9 mouse cellular contexts compared by ENCODE assay signal in the genomic region with DNA sequence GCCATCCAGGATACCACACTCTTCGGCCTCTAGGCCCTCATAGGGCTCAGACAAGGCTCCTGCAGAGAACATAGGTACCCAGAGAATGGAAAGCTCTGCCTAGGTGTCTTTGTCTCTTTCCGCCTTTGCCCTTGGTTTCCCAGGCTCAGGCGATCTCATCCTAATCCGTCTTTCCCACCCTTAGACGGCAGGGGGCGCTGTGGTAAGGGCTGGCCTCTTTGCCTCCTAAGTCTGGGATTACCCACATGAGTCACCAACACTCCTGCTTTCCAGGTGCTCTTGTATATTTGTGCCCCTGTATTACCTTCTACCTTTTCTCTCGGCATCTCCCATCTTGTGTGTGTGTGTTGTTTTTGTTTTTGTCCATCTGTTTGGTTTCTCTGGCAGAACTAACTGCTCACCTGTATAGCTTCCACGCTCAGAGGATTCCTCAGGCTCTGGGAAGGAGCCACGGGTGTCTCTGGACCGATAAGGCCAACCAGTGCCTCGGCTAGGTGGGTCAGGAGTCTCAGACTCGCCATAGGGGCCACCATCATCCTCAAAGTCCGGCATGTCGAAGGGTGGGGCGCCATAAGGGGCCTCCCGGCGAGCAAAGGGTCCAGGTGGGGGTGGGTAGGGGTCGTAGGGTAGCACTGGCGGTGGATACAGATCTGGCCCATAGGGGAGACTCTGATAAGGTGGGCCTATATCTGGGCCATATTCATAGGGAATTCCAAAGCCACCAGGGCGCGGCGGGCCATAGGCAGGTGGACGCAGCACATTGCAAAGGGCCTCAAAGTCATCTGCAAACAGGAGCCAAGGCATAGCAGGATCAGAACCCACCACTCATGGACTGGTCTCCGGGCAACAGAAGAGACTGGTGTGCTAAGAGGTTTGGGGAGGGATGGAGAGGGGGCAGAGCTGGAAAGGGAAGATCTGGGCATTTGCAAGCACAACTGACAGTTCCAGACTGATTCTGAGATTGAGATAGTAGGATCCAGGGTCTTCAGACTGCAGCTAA. TPM values are rescaled to one million over a fixed set of nuclear protein-coding genes. Genes with fewer than 3 reads are reported as not detected.
DNase-seq lines count a peak whose midpoint lies in the region; ATAC-seq lines count a peak whose summit lies in the region.
"Had no signal": no experiment of that assay in that cellular context is flagged by ENCODE, and none has a peak within 500 bp of the region (broad histone marks: within the 10 kb centered on the region; RNA-seq: fewer than 3 reads in every experiment).

No protein-coding gene starts in this region.

- H3K4me3 ChIP-seq in heart, embryonic 10.5 days = no peak overlapping the region
- H3K4me3 ChIP-seq in neural tube, embryonic 15.5 days (replicated peaks) = no peak overlapping the region
- no peak overlapping the region for H3K4me3 ChIP-seq in forebrain, embryonic 10.5 days

- intact Hi-C loops in heart, postnatal 14 days (cut with DNase I) = no loop called here

- no peaks in the 10 kb centered on the region for H3K36me3 ChIP-seq in heart, embryonic 10.5 days
- no peaks in the 10 kb centered on the region for H3K36me3 ChIP-seq in neural tube, embryonic 15.5 days
- no peaks in the 10 kb centered on the region for H3K36me3 ChIP-seq in forebrain, embryonic 10.5 days (replicated peaks)

- peaks cover 74% of the 10 kb centered on the region for H3K27me3 ChIP-seq in heart, embryonic 10.5 days (ENCODE audit: insufficient read depth, poor library complexity, severe bottlenecking)
- peaks cover 15% of the 10 kb centered on the region for H3K27me3 ChIP-seq in neural tube, embryonic 15.5 days (replicated peaks)
- H3K27me3 ChIP-seq in forebrain, embryonic 10.5 days (ENCODE audit: poor library complexity, severe bottlenecking) = peaks cover 44% of the 10 kb centered on the region

- peak; percentile 63 to 74 for DNase-seq in heart, postnatal 14 days
- DNase-seq in heart, embryonic 10.5 days (ENCODE audit: low spot score) = no peak
- peak; percentile 43 for DNase-seq in neural tube, embryonic 10.5 days (ENCODE audit: extremely low spot score, low spot score)
- peak; percentile 80 for DNase-seq in testis, postnatal 10 days (ENCODE audit: low spot score)
- no peak for DNase-seq in forebrain, embryonic 10.5 days (ENCODE audit: extremely low spot score, low spot score)

- 70% methylated on average over 24 of the region's 24 CpGs for WGBS in heart, embryonic 10.5 days
- 78% methylated on average over 24 of the region's 24 CpGs for whole genome bisulfite sequencing in neural tube, embryonic 15.5 days
- WGBS in forebrain, embryonic 10.5 days = 76% methylated on average over 24 of the region's 24 CpGs

- H3K27ac ChIP-seq in heart, embryonic 10.5 days = no peak overlapping the region
- no peak overlapping the region for H3K27ac ChIP-seq in neural tube, embryonic 15.5 days (replicated peaks)
- H3K27ac ChIP-seq in forebrain, embryonic 10.5 days = no peak overlapping the region

- H3K9me3 ChIP-seq in heart, embryonic 10.5 days = no peaks in the 10 kb centered on the region
- no peaks in the 10 kb centered on the region for H3K9me3 ChIP-seq in neural tube, embryonic 15.5 days (replicated peaks)
- H3K9me3 ChIP-seq in forebrain, embryonic 10.5 days = no peaks in the 10 kb centered on the region

- no peak for ATAC-seq in neural tube, embryonic 15.5 days (ENCODE audit: low FRiP score)
- ATAC-seq in common myeloid progenitor, adult 5-6 weeks (replicated peaks; ENCODE audit: low read depth, poor library complexity, severe bottlenecking) = 0 out of 2 replicates have a peak, but pooled peaks have one; percentile 24
- no peak for ATAC-seq in activated CD4-positive, CD25-positive, alpha-beta regulatory T cell, adult 4 months

- no peak overlapping the region for H3K4me2 ChIP-seq in neural tube, embryonic 15.5 days

- H3K4me1 ChIP-seq in heart, embryonic 10.5 days = peaks cover 16% of the 10 kb centered on the region
- peaks cover 11% of the 10 kb centered on the region for H3K4me1 ChIP-seq in neural tube, embryonic 15.5 days
- H3K4me1 ChIP-seq in forebrain, embryonic 10.5 days = peaks cover 25% of the 10 kb centered on the region

- no peak overlapping the region for H3K9ac ChIP-seq in neural tube, embryonic 15.5 days (replicated peaks)

RNA-seq across cellular contexts. Expression of a gene that starts 31.0 kb away (rescaled TPM):
- total RNA-seq in heart, postnatal 14 days (2021) = 100 to 1,000 TPM; 354 to 358 TPM
- polyA plus RNA-seq in heart, embryonic 10.5 days (2016; fragmentation: Nextera tagmentation; extraction: Ambion mirVana) = 19.2 and 23.6 TPM in 2 replicates
- 10.7 and 17.8 TPM in 2 replicates for polyA plus RNA-seq in neural tube, embryonic 15.5 days (2015; fragmentation: Nextera tagmentation; extraction: Ambion mirVana)
- 0.44 TPM in 1 of 2 replicates, not detected in the other for total RNA-seq in common myeloid progenitor, adult 5-6 weeks (2017)
- 1 to 10 TPM in 1 of 2 experiments, under 1 TPM in 1; 0.94 to 1.3 TPM for polyA plus RNA-seq in activated CD4-positive, CD25-positive, alpha-beta regulatory T cell, adult 4 months (2017; shearing (Covaris generic))
- 8.5 and 11.1 TPM in 2 replicates for polyA plus RNA-seq in forebrain, embryonic 10.5 days (2016; fragmentation: Nextera tagmentation; extraction: Ambion mirVana)

RNA-seq across cellular contexts. Expression of a gene that starts 48.2 kb away (rescaled TPM):
- 1 to 10 TPM; 7.9 to 8.5 TPM for total RNA-seq in heart, postnatal 14 days (2021)
- polyA plus RNA-seq in heart, embryonic 10.5 days (2016; fragmentation: Nextera tagmentation; extraction: Ambion mirVana) = 7.0 and 9.6 TPM in 2 replicates
- 47.7 and 60.7 TPM in 2 replicates for polyA plus RNA-seq in neural tube, embryonic 15.5 days (2015; fragmentation: Nextera tagmentation; extraction: Ambion mirVana)
- total RNA-seq in common myeloid progenitor, adult 5-6 weeks (2017) = 0.29 and 1.1 TPM in 2 replicates
- polyA plus RNA-seq in activated CD4-positive, CD25-positive, alpha-beta regulatory T cell, adult 4 months (2017; shearing (Covaris generic)) = not detected
- polyA plus RNA-seq in forebrain, embryonic 10.5 days (2016; fragmentation: Nextera tagmentation; extraction: Ambion mirVana) = 13.6 and 15.6 TPM in 2 replicates

RNA-seq across cellular contexts. Expression of a gene that starts 49.4 kb away (rescaled TPM):
- total RNA-seq in heart, postnatal 14 days (2021) = 1 to 10 TPM; 8.6 to 9.7 TPM
- 48.3 and 50.4 TPM in 2 replicates for polyA plus RNA-seq in heart, embryonic 10.5 days (2016; fragmentation: Nextera tagmentation; extraction: Ambion mirVana)
- polyA plus RNA-seq in neural tube, embryonic 15.5 days (2015; fragmentation: Nextera tagmentation; extraction: Ambion mirVana) = 28.9 and 33.4 TPM in 2 replicates
- 18.4 and 25.8 TPM in 2 replicates for total RNA-seq in common myeloid progenitor, adult 5-6 weeks (2017)
- polyA plus RNA-seq in activated CD4-positive, CD25-positive, alpha-beta regulatory T cell, adult 4 months (2017; shearing (Covaris generic)) = 10 to 100 TPM; 48.9 to 66.0 TPM
- polyA plus RNA-seq in forebrain, embryonic 10.5 days (2016; fragmentation: Nextera tagmentation; extraction: Ambion mirVana) = 62.4 and 67.7 TPM in 2 replicates

RNA-seq across cellular contexts. Expression of a gene that starts 50.8 kb away (rescaled TPM):
- total RNA-seq in heart, postnatal 14 days (2021) = under 1 TPM in 1 of 2 experiments, not detected in 1; 0.76 TPM
- polyA plus RNA-seq in heart, embryonic 10.5 days (2016; fragmentation: Nextera tagmentation; extraction: Ambion mirVana) = 1.3 and 2.1 TPM in 2 replicates
- polyA plus RNA-seq in neural tube, embryonic 15.5 days (2015; fragmentation: Nextera tagmentation; extraction: Ambion mirVana) = not detected in 2 replicates
- 2.2 TPM in 1 of 2 replicates, not detected in the other for total RNA-seq in common myeloid progenitor, adult 5-6 weeks (2017)
- polyA plus RNA-seq in activated CD4-positive, CD25-positive, alpha-beta regulatory T cell, adult 4 months (2017; shearing (Covaris generic)) = 1 to 10 TPM; 1.4 to 3.3 TPM
- polyA plus RNA-seq in forebrain, embryonic 10.5 days (2016; fragmentation: Nextera tagmentation; extraction: Ambion mirVana) = 1.4 TPM in 1 of 2 replicates, not detected in the other
- polyA plus RNA-seq: neural tube, embryonic 11.5 days had no signal

Comparison
In these comparisons a context has a peak if more than half of its experiments do, and no peak if none do; other contexts are left out.
1. DNase-seq: peak in heart, postnatal 14 days (2 of 2), neural tube, embryonic 10.5 days (single experiment) and testis, postnatal 10 days (single experiment); none in heart, embryonic 10.5 days (single experiment) and forebrain, embryonic 10.5 days (single experiment).